Mouse (Mus musculus) liver, postnatal 0 days (tissue): ENCODE results near the gene Myo15b.

Experiments
- CTCF ChIP-seq: sonication (generic); IDR thresholded peaks from 2 replicates; pipeline ENCODE4 v1.5.1; 2016; ENCODE audit warnings: antibody characterized with exemption, low read depth
- EP300 ChIP-seq: IDR thresholded peaks from 2 replicates; pipeline ENCODE4 v1.6.1; 2016; ENCODE audit warnings: antibody characterized with exemption, low read depth, mild to moderate bottlenecking

GRCm38 (mm10) chr11:115886446-115886845 lies 28.2 kb downstream of the Myo15b start:
- TF ChIP-seq CTCF (no peak), EP300 (no peak)
